Mouse (Mus musculus) hindbrain, embryonic 11.5 days (tissue): ENCODE data around the gene Ralgps2. TPM values are rescaled to one million over a fixed set of nuclear protein-coding genes. Genes with fewer than 3 reads are reported as not detected.
A peak's percentile ranks its signal among the peaks of the same experiment; 100 is the strongest.

Experiments
- ATAC-seq: fragments of 200-750 bp; cut with Nextera tagmentation; 2 replicates; pipeline ENCODE4 v1.8.0; 2017; ENCODE audit warnings: mild to moderate bottlenecking, moderate TSS enrichment, moderate library complexity; ENCODE audit not compliant: low FRiP score
- DNase-seq: peaks from one replicate; pipeline ENCODE4 v3.0.0-alpha.2; 2015; ENCODE audit warnings: low spot score
- H3K27ac ChIP-seq: fragments of 300-500 bp; sonication (generic); 2 replicates; pipeline ENCODE4 v1.5.1; 2014; ENCODE audit warnings: mild to moderate bottlenecking, low read depth, low read length
- H3K27me3 ChIP-seq: fragments of 300-500 bp; sonication (generic); 2 replicates; pipeline ENCODE4 v1.6.1; 2014; ENCODE audit warnings: mild to moderate bottlenecking, low read length, moderate library complexity, mixed read lengths; ENCODE audit not compliant: control insufficient read depth, insufficient read depth
- H3K36me3 ChIP-seq: fragments of 300-500 bp; sonication (generic); 2 replicates; pipeline ENCODE4 v1.6.1; 2014; ENCODE audit warnings: mild to moderate bottlenecking, low read length, moderate library complexity, mixed read lengths; ENCODE audit not compliant: control insufficient read depth, insufficient read depth
- H3K4me1 ChIP-seq: fragments of 300-500 bp; sonication (generic); replicated peaks from 2 replicates; pipeline ENCODE4 v1.6.1; 2014; ENCODE audit warnings: low read length, mixed read lengths; ENCODE audit not compliant: control insufficient read depth, insufficient read depth
- H3K4me2 ChIP-seq: fragments of 300-500 bp; sonication (generic); replicated peaks from 2 replicates; pipeline ENCODE4 v1.6.1; 2014; ENCODE audit warnings: mild to moderate bottlenecking, low read depth, low read length
- H3K4me3 ChIP-seq: fragments of 300-500 bp; sonication (generic); 2 replicates; pipeline ENCODE4 v1.5.1; 2014; ENCODE audit warnings: low read depth, low read length
- H3K9ac ChIP-seq: fragments of 300-500 bp; sonication (generic); 2 replicates; pipeline ENCODE4 v1.6.1; 2014; ENCODE audit warnings: low read depth, low read length
- H3K9me3 ChIP-seq: fragments of 300-500 bp; sonication (generic); 2 replicates; pipeline ENCODE4 v1.6.1; 2016; ENCODE audit warnings: low read length; ENCODE audit not compliant: control insufficient read depth
- WGBS: fragments of 180-500 bp; shearing (Covaris S2); extraction: QIAGEN DNeasy Blood & Tissue Kit; methylation state at CpG from one replicate; pipeline ENCODE4 v1.1.7; 2014; 5-methylcytosine and 5-hydroxymethylcytosine counted together
- polyA plus RNA-seq: library from polyadenylated mRNA; unstranded; fragments of >200 nt; fragmentation: Nextera tagmentation; extraction: Ambion mirVana; gene quantifications from 2 replicates; pipeline ENCODE4 v1.2.1, GENCODE M21; 2014

Ralgps2 gene
- polyA plus RNA-seq, 1 experiment from 2014 or later: 103 TPM

DNA sequence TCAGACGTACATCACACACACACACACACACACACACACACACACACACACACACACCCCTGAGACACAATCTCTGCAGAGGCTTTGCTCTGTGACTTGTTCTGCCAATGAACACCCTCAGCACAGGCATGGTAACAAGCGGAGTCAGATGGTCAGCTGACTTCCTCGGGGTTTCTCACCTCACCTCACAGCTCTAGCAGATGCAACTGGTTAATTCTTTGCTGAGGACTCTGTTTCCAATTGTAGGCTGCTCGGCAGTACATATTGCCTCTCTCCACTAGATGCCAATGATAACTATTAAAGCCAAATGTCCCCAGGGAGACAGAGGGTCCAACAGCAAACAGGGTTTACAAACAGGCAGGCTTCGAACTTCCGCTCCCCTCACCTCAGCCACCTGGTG lies 16.5 kb downstream of the Ralgps2 start:
- no peak overlapping the region for H3K27ac ChIP-seq
- no peak for DNase-seq
- H3K4me1 ChIP-seq: peaks cover 3% of the 10 kb centered on the region; the same call in 1 of the 2 replicates
- H3K4me3 ChIP-seq: no peak overlapping the region
- H3K9me3 ChIP-seq: no peaks in the 10 kb centered on the region
- no peak for ATAC-seq
- no peak overlapping the region for H3K4me2 ChIP-seq
- H3K9ac ChIP-seq: no peak overlapping the region
- 78% methylated on average over 6 of the region's 6 CpGs for whole genome bisulfite sequencing
- no peaks in the 10 kb centered on the region for H3K27me3 ChIP-seq
- H3K36me3 ChIP-seq: no peaks in the 10 kb centered on the region

DNA sequence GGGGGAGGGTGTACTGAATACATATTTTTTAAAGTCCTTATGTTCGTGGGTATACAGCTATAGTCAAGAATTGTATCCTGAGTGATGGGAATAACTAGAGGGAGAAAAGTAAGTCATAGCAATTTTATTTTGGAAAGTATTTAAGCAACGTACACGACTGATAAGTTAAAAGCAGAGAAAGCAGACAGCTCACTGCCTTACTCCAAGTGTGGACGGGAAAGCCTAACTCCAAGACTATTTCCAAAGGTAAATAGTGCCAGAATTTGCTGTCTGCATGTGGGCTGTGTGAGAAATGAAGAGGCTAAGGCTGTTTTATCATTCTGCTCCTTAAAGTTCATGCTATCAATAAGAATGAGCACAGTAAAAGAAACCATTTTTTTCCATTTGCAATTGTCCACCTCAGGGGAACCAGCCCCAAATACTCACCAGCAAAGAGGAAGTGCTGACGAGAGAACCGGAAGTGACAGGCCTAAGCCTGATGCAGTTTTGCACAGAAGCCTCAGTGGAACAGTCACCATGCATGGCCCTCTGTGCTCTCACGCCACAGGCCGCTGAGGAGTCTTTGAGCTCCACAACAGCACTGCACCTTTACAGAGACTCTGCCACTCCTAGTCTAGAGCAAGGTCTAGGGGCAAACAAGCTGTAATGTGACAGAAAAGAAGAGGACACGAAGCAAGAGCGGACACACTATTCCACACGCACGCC lies 18.0 kb downstream of the Ralgps2 start:
- DNase-seq (no peak), ATAC-seq (no peak)
- Histone ChIP-seq H3K27me3 (no peaks in the 10 kb centered on the region), H3K9me3 (no peaks in the 10 kb centered on the region), H3K4me2 (no peak overlapping the region), H3K4me1 (peaks cover 3% of the 10 kb centered on the region; the same call in 1 of the 2 replicates), H3K9ac (no peak overlapping the region), H3K27ac (0 out of 2 replicates have a peak overlapping the region, but pooled peaks have one; percentile 10), H3K4me3 (no peak overlapping the region), H3K36me3 (no peaks in the 10 kb centered on the region)
- 69% methylated on average over 12 of the region's 12 CpGs for WGBS

DNA sequence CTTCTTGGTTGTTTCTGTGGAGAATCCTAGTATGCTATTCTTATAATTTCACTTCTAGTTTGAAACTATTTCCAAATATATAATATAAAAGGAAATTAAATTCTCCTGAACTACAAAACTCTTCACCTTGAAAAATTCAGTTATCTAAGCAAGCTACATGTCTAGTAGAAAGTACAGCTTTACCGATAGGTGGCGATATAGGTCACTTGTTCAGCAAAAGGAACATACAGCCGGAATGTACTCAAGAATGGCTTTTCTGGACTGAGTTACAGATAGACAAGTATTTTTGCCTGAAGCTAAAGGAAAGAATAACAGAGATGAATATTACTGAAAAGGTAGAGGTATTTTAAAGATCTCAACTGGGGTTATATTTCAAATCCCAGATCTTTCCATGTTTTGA lies 22.0 kb downstream of the Ralgps2 start:
- Histone ChIP-seq H3K9ac (no peak overlapping the region), H3K4me2 (no peak overlapping the region), H3K4me1 (peaks cover 3% of the 10 kb centered on the region; the same call in 1 of the 2 replicates), H3K36me3 (no peaks in the 10 kb centered on the region), H3K9me3 (no peaks in the 10 kb centered on the region), H3K4me3 (no peak overlapping the region), H3K27me3 (no peaks in the 10 kb centered on the region), H3K27ac (no peak overlapping the region)
- DNase-seq: peak; percentile 75
- WGBS: 16% methylated on average over 3 of the region's 3 CpGs
- no peak for ATAC-seq

DNA sequence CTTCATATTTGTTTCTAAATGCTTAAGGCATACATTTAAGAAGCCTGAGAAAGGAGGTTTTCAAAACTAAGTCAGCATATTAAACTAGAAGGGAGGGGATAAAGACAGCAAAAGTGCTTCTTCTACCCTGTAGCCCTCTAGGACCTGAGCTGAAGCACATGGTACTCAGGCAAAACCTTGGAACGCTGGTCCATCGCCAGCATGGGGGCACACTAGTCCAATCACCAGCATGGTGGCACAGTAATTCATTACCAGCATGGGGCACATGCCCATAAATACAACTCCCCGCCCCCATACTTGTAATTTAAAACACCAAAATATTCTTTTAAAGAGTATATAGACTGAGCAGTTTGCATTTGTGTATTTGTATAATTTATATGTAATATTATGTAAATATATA lies 23.1 kb downstream of the Ralgps2 start:
- Histone ChIP-seq H3K4me3 (no peak overlapping the region), H3K4me2 (no peak overlapping the region), H3K27me3 (no peaks in the 10 kb centered on the region), H3K9me3 (no peaks in the 10 kb centered on the region), H3K27ac (no peak overlapping the region), H3K36me3 (no peaks in the 10 kb centered on the region), H3K4me1 (peaks cover 3% of the 10 kb centered on the region; the same call in 1 of the 2 replicates), H3K9ac (no peak overlapping the region)
- DNase-seq (no peak), ATAC-seq (no peak)
- WGBS: 87% methylated on average over 3 of the region's 3 CpGs

DNA sequence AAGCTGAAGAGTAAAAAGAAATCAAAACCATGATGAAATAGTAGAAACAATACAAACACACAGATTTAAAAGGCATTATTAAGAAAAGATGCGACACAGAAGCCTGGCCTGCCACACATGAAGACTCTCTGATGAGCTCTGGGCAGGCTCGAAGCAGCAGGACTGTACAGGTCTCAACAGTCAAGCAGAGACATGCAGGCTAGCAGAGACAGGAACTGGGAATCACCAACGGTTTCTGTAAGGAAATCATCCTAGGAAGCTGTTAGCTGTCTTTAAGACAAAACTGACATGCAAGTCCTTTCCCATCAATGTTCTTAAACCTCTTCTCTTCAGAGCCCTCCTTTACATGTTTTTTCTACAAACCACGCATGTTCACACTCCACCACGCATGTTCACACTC lies 24.5 kb downstream of the Ralgps2 start:
- 85% methylated on average over 5 of the region's 5 CpGs for WGBS
- Histone ChIP-seq H3K36me3 (no peaks in the 10 kb centered on the region), H3K4me2 (no peak overlapping the region), H3K9ac (no peak overlapping the region), H3K27ac (no peak overlapping the region), H3K9me3 (no peaks in the 10 kb centered on the region), H3K4me3 (no peak overlapping the region), H3K4me1 (no peaks in the 10 kb centered on the region), H3K27me3 (no peaks in the 10 kb centered on the region)
- ATAC-seq (no peak), DNase-seq (no peak)

DNA sequence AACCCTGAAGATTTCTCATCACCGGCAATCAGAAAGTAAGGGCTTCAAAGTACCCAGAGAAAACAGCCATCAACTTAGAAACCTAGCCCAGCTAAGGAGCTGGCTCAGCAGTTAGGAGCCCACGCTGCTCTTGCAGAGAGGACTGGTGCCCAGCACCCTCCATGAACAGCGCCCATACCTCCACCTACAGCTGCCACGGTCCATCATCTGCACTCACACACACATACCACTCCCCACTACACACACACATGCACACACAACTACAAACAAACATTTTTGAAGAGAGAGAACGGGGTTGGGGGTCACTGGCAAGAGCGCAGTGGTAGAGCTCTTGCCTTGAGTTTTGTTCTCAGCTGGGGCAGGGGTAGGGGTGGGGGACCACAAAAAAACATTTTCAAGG lies 26.2 kb downstream of the Ralgps2 start:
- Histone ChIP-seq H3K9me3 (no peaks in the 10 kb centered on the region), H3K27me3 (no peaks in the 10 kb centered on the region), H3K36me3 (no peaks in the 10 kb centered on the region), H3K4me1 (no peaks in the 10 kb centered on the region), H3K27ac (no peak overlapping the region), H3K9ac (no peak overlapping the region), H3K4me3 (no peak overlapping the region), H3K4me2 (no peak overlapping the region)
- ATAC-seq (no peak), DNase-seq (no peak)
- whole genome bisulfite sequencing: 93% methylated on average over 6 of the region's 6 CpGs

DNA sequence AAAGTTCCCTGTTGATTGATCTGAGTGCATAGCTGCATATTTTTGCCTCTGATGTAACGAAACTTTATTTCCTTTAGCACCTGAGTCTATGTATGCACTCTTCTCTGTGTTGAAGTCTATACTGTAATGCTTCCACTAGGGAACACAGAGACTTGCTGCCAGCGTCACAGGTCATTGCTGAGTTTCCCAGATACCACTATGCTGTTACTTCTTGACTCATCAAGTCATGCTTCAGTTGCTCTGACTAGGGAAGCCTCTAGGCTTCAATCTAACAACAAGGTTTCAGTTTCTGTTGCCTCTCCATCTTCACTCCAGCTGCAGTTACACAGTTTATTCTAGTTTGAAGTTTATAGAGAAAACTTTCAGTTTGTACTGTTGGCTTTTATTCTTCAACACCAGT lies 28.5 kb downstream of the Ralgps2 start:
- Histone ChIP-seq H3K4me1 (no peaks in the 10 kb centered on the region), H3K27me3 (no peaks in the 10 kb centered on the region), H3K4me3 (no peak overlapping the region), H3K4me2 (no peak overlapping the region), H3K36me3 (no peaks in the 10 kb centered on the region), H3K27ac (no peak overlapping the region), H3K9ac (no peak overlapping the region), H3K9me3 (no peaks in the 10 kb centered on the region)
- no peak for ATAC-seq
- WGBS: 76% methylated on average over 2 of the region's 2 CpGs
- DNase-seq: no peak

DNA sequence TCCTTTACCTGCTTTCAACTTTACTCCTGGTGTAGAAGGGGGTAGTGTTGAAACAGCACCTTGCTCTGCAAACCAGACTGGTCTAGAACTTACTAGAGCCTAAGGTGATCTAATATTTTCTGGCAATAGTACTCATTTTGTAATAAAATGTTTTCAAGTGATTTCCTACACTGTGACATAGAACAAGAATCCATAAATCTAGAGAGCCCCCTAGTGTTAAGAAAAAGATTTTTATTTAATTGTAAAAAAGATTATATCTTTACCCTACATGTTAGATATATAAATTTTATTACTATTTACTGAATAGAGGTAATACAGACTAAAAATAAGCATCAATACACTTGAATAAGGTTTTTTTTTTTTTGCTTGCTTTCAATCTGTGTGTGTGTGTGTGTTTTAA lies 29.6 kb downstream of the Ralgps2 start:
- no peak overlapping the region for H3K4me2 ChIP-seq
- ATAC-seq: no peak

DNA sequence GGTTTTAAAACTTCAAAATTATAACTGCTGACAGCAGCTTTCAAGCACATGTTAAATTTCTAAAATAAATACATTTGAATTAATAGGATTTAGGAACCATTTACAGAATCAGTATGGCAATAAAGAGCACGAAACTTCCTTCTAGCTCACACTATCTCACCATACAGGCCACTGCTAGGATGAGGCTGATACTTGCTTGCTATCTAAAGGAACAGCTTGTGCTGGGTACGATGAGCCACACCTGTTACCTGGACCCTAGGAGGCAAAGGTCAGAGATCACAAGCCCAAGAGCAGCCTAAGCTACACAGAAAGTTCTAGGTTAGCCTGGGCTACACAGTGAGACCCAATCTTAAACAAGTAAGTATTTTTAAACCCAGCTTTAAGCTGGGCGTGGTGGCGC lies 30.2 kb downstream of the Ralgps2 start:
- H3K27me3 ChIP-seq: no peaks in the 10 kb centered on the region
- 94% methylated on average over 4 of the region's 4 CpGs for WGBS
- ATAC-seq (no peak), DNase-seq (no peak)
- no peaks in the 10 kb centered on the region for H3K9me3 ChIP-seq
- H3K4me1 ChIP-seq: no peaks in the 10 kb centered on the region
- H3K36me3 ChIP-seq: no peaks in the 10 kb centered on the region
- H3K4me2 ChIP-seq: no peak overlapping the region
- H3K4me3 ChIP-seq: no peak overlapping the region
- no peak overlapping the region for H3K9ac ChIP-seq
- H3K27ac ChIP-seq: no peak overlapping the region

More for the DNA sequence above, 29.6 kb downstream of the Ralgps2 start:
- no peaks in the 10 kb centered on the region for H3K9me3 ChIP-seq
- DNase-seq: no peak
- H3K27ac ChIP-seq: no peak overlapping the region
- H3K36me3 ChIP-seq: no peaks in the 10 kb centered on the region
- no peaks in the 10 kb centered on the region for H3K4me1 ChIP-seq
- no peaks in the 10 kb centered on the region for H3K27me3 ChIP-seq
- H3K9ac ChIP-seq: no peak overlapping the region
- no peak overlapping the region for H3K4me3 ChIP-seq
